Mouse (Mus musculus): ENCODE data around the gene Noto.

The Noto gene

GRCm38 (mm10) chr6:85478416-85478815 is 54.7 kb downstream of the Noto start:
- DNase-seq, result no peak

Data from cerebellum, postnatal 36 days (tissue).